Comparison of ENCODE assay signal across 33 mouse cellular contexts in the genomic region with DNA sequence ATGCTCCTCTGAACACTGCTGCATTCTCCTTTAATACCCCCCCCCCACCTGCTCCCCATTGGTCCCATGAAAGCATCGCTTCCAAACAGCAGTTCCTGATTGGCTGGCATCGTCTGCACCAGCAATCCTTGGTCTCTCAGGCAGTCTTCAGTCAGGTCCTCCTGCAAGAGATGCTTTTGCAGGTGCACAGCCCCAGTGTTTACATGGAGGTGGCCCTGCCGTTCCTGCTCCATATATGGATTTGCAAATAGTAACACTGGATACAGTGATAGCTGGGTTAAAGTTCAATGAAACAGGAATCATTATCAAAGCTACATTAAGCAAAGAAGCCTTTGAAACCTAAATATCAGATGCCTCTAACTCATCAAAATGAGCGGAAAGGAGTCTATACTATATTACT.
"Had no signal": no experiment of that assay in that cellular context is flagged by ENCODE, and none has a peak within 500 bp of the region (broad histone marks: within the 10 kb centered on the region; RNA-seq: fewer than 3 reads in every experiment).

No protein-coding gene starts in this region.

- ATAC-seq: hindbrain, embryonic 16.5 days; hindbrain, postnatal 0 days; inflammation-experienced regulatory T-cells, adult 6 months had no signal

- H3K36me3 ChIP-seq: heart, embryonic 10.5 days; heart, embryonic 12.5 days; heart, embryonic 13.5 days; heart, embryonic 15.5 days; hindbrain, embryonic 12.5 days; hindbrain, embryonic 13.5 days; hindbrain, embryonic 15.5 days; kidney, embryonic 15.5 days had no signal

- H3K27ac ChIP-seq: heart, adult 2 months; heart, embryonic 10.5 days; heart, embryonic 13.5 days; heart, embryonic 15.5 days; hindbrain, embryonic 12.5 days; hindbrain, embryonic 13.5 days; hindbrain, embryonic 14.5 days; hindbrain, embryonic 15.5 days; hindbrain, postnatal 0 days; kidney, embryonic 15.5 days; kidney, postnatal 0 days; layer of hippocampus, adult 2 months; left cerebral cortex, adult 2 months had no signal

- H3K4me2 ChIP-seq: heart, embryonic 12.5 days; heart, embryonic 13.5 days; heart, embryonic 15.5 days; hindbrain, embryonic 12.5 days; hindbrain, embryonic 13.5 days; hindbrain, embryonic 14.5 days; hindbrain, embryonic 15.5 days had no signal

- H3K4me3 ChIP-seq: heart, adult 2 months; heart, embryonic 10.5 days; heart, embryonic 12.5 days; heart, embryonic 13.5 days; heart, embryonic 15.5 days; hindbrain, embryonic 12.5 days; hindbrain, embryonic 13.5 days; hindbrain, embryonic 15.5 days; kidney, embryonic 15.5 days; layer of hippocampus, adult 2 months; left cerebral cortex, adult 2 months had no signal

- DNase-seq: heart, adult 18-20 months; heart, adult 2 months; heart, postnatal 10 days; heart, postnatal 14 days; heart, postnatal 36 days; heart, postnatal 4 days; kidney, adult 11 months; kidney, adult 18-20 months; kidney, adult 2 months; kidney, adult 8-10 months; kidney, adult 9 months; kidney, postnatal 10 days; kidney, postnatal 14 days; kidney, postnatal 25 days; kidney, postnatal 36 days; kidney, postnatal 4 days; layer of hippocampus, adult 9-11 months; layer of hippocampus, postnatal 36 days had no signal

- H3K4me1 ChIP-seq: heart, embryonic 10.5 days; heart, embryonic 13.5 days; heart, embryonic 15.5 days; hindbrain, embryonic 12.5 days; hindbrain, embryonic 13.5 days; hindbrain, embryonic 15.5 days had no signal

- H3K9ac ChIP-seq: heart, embryonic 12.5 days; heart, embryonic 13.5 days; heart, embryonic 15.5 days; hindbrain, embryonic 12.5 days; hindbrain, embryonic 13.5 days; hindbrain, embryonic 14.5 days; hindbrain, embryonic 15.5 days; kidney, embryonic 15.5 days had no signal

- H3K27me3 ChIP-seq: heart, embryonic 12.5 days; heart, embryonic 13.5 days; heart, embryonic 15.5 days; hindbrain, embryonic 12.5 days; hindbrain, embryonic 13.5 days; hindbrain, embryonic 15.5 days; kidney, embryonic 15.5 days had no signal

- H3K9me3 ChIP-seq: heart, embryonic 10.5 days; heart, embryonic 12.5 days; heart, embryonic 13.5 days; heart, embryonic 15.5 days; hindbrain, embryonic 12.5 days; hindbrain, embryonic 13.5 days; hindbrain, embryonic 15.5 days; kidney, embryonic 15.5 days had no signal
